Mouse (Mus musculus): ENCODE measurements at regions not wholly inside any gene's neighbourhood (a gene's known extent, or its start where the extent isn't known, plus 50 kb on each side); places are given as distances from the start of the nearest gene placed in this dataset.

DNA sequence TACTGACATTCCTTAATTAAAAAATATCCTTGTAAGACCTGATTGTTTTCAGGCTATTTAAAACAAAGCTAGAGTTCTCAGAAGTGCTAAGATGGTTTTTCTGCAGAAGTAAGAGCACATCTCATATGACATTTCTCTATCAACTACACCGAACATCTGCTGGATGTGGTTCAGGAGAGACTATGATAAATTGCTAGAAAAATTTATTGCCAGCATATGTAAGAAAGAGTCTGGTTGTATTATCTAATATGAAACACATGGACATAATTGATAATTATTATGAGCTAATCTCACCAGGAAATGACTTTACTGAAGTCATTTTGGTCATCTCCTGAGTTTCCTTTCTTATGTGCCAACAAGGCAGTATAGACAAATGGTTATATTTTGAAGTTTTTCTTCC, 99.2 kb upstream of the Gm21293 start:
- no peaks in the 10 kb centered on the region for H3K9me3 ChIP-seq (replicated peaks; ENCODE audit: low read length)
- no peak for TF ChIP-seq CTCF (IDR thresholded peaks at IDR 0.05; ENCODE audit: low read depth)
- H3K27me3 ChIP-seq (ENCODE audit: insufficient read depth, low read length), result no peaks in the 10 kb centered on the region
- ATAC-seq (replicated peaks; ENCODE audit: low FRiP score, low read depth) (no peak), DNase-seq (ENCODE audit: low spot score) (no peak)
- H3K4me2 ChIP-seq (ENCODE audit: low read length), result no peak overlapping the region
- no peak overlapping the region for H3K27ac ChIP-seq
- no peaks in the 10 kb centered on the region for H3K36me3 ChIP-seq (ENCODE audit: insufficient read depth, low read length)
- no peaks in the 10 kb centered on the region for H3K4me1 ChIP-seq (replicated peaks; ENCODE audit: insufficient read depth, low read length)
- no peak overlapping the region for H3K4me3 ChIP-seq (replicated peaks; ENCODE audit: low read depth, low read length)
- 67% methylated on average over 1 of the region's 1 CpGs for WGBS
- no peak overlapping the region for H3K9ac ChIP-seq (ENCODE audit: low read depth, low read length)
